1 mouse cellular context compared by ENCODE assay signal in the genomic region with DNA sequence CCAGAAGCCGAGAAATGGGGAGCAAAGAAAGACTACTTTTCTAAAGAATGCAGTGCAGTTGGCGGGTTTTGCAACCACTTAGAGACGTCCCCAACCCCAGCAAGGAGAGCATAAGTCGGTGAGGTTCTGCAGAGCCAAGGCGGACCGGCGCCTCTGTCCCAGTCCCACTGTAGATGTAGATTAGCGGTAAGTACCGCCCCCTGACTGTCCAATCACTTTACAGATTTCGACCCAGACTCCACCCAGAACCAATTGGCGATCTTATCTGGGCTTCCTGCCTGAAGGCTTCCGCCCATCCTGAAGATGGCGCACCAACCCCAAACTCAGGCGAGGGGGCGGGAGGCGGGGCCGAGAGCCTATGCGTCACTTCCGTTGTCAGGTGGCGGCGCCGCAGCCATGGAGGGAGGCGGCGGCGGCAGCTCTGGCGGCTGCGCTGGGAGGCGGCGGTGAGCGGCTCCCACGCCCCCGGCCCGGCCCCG.
TF ChIP-seq lines count a peak whose summit lies in the region.

A gene (plus strand): TSS at position 368 of the 479 bp plus-strand sequence.

TF ChIP-seq in myocyte, 11 proteins besides CTCF, POLR2A, EP300 and RAD21 (continued from another document):
- TF ChIP-seq TCF12 (IDR thresholded peaks at IDR 0.05; ENCODE audit: insufficient read depth, poor library complexity, severe bottlenecking): no peak
- no peak for TF ChIP-seq MAX (IDR thresholded peaks at IDR 0.05; ENCODE audit: low read depth)
- no peak for TF ChIP-seq E2F4 (IDR thresholded peaks at IDR 0.05; ENCODE audit: insufficient read depth)
